Mouse (Mus musculus) myocyte (in vitro differentiated cells): ENCODE measurements at regions not wholly inside any gene's neighbourhood (a gene's known extent, or its start where the extent isn't known, plus 50 kb on each side); places are given as distances from the start of the nearest gene placed in this dataset.

ENCODE experiments used
- CEBPB ChIP-seq: IDR thresholded peaks from 2 replicates; pipeline ENCODE4 v1.6.1; 2011; ENCODE audit warnings: mild to moderate bottlenecking, moderate library complexity; ENCODE audit not compliant: poor library complexity, insufficient read depth, severe bottlenecking
- E2F4 ChIP-seq: IDR thresholded peaks from one replicate; pipeline ENCODE4 v1.6.1; 2011; ENCODE audit warnings: mild to moderate bottlenecking, control low read depth, moderate library complexity; ENCODE audit not compliant: insufficient read depth
- MAX ChIP-seq: IDR thresholded peaks from one replicate; pipeline ENCODE4 v1.6.1; 2011; ENCODE audit warnings: low read depth, mild to moderate bottlenecking, control low read depth
- MYOD1 ChIP-seq, 3 experiments: IDR thresholded peaks; one replicate each; pipeline ENCODE4 v1.6.1; 2011; ENCODE audit warnings: control low read depth in 2 of 3, low read depth in 2 of 3, mild to moderate bottlenecking in 2 of 3, moderate library complexity in 1 of 3; ENCODE audit not compliant: insufficient read length in 2 of 3, control insufficient read depth in 1 of 3
- MYOG ChIP-seq, 3 experiments: IDR thresholded peaks; one replicate each; pipeline ENCODE4 v1.6.1; 2011; ENCODE audit warnings: control low read depth in 2 of 3, low read depth in 2 of 3, mild to moderate bottlenecking in 2 of 3; ENCODE audit not compliant: insufficient read length in 2 of 3, control insufficient read depth in 1 of 3, insufficient read depth in 1 of 3
- POLR2A ChIP-seq: IDR thresholded peaks from one replicate; pipeline ENCODE4 v1.6.1; 2011; ENCODE audit warnings: low read depth, mild to moderate bottlenecking, control low read depth, moderate library complexity; ENCODE audit not compliant: insufficient read length
- TCF12 ChIP-seq: IDR thresholded peaks from one replicate; pipeline ENCODE4 v1.6.1; 2011; ENCODE audit warnings: mild to moderate bottlenecking, control low read depth; ENCODE audit not compliant: poor library complexity, insufficient read depth, severe bottlenecking
- TCF3 ChIP-seq: IDR thresholded peaks from one replicate; pipeline ENCODE4 v1.6.1; 2011; ENCODE audit warnings: low read depth, control low read depth; ENCODE audit not compliant: insufficient read length

GRCm38 (mm10) chr2:163152340-163153033 lies 50.4 kb upstream of the Tox2 start:
- TF ChIP-seq TCF12 (no peak), MAX (no peak), CEBPB (no peak), POLR2A (no peak), TCF3 (no peak), MYOG (IDR thresholded peaks at IDR 0.05; ENCODE audit: control insufficient read depth in 1 of 3, insufficient read depth in 1 of 3, insufficient read length in 2 of 3, low read depth in 2 of 3) (no peak), E2F4 (no peak), MYOD1 (IDR thresholded peaks at IDR 0.05; ENCODE audit: control insufficient read depth in 1 of 3, insufficient read length in 2 of 3, low read depth in 2 of 3) (no peak)
